Mouse (Mus musculus) heart, postnatal 10 days (tissue): Measurements from ENCODE around the gene Sap30bp. TPM values are rescaled to one million over a fixed set of nuclear protein-coding genes. Genes with fewer than 3 reads are reported as not detected.

Experiments used
- DNase-seq, 2 experiments: peaks; one replicate each; pipeline ENCODE4 v3.0.0; 2021
- intact Hi-C: fragments of 180-260 bp; cut with DNase I; formaldehyde crosslinking; loops from one replicate; pipeline ENCODE4 v1.15.1; 2025
- total RNA-seq, 2 experiments: library from RNA; stranded (reverse); gene quantifications; 2 replicates each; pipeline ENCODE4 v1.2.3; 2021

Gene Sap30bp
- total RNA-seq, 2 experiments from 2014 or later, result 26.6 to 26.7 TPM

DNA sequence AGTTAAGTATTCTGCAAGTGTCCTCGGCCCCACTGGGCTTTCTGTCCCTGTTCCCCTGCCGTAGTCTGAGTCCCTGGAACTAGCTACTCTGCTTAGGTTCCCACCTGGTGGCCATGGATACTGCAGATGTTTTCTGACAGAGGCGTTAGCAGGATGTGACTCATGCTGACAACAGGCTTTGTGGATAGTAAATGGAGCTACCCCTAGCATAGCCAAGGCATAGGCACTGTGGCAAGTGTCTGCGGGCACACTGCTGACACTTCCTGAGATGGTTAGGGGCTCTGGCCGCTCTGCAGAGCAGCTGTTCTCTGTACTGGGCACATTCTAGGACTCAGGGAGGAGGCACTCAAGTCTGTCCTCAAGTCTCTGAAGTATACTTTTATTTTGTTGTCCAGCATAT lies 21.6 kb downstream of the Sap30bp start:
- intact Hi-C loops, result no loop called here
- DNase-seq, result no peak

DNA sequence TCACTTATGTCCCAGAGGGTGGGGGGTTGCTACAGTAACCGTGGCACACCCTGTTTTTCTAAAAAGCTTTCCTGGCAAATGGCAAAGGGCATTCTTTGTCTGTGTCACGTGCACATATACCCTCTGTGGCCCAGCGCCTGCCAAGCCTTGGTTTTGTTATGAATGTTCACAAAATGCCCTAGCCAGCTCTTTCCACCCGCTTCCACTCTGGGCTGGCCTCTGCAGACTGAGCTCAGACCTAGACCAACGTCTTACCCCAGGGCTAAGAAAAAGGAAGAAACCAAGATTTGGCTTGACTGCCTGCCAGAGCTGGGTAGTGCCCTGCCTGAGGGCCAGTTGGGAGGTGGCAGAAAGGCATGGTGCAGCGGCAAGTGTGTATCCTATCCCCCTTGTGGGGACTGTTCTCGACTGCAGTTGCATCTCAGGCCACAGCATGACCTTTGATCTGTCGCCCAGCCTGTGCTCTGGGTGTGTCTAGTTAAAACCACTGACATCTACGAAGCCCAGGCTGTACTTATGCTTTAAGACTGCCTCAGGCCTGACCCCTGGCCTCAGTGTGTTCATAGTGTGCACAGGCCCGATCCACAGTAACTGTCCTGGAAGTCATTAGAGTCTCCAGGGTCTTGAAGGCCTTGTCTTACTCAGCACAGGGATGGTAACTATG lies 22.2 kb downstream of the Sap30bp start:
- intact Hi-C loops, result no loop called here
- DNase-seq, result no peak

DNA sequence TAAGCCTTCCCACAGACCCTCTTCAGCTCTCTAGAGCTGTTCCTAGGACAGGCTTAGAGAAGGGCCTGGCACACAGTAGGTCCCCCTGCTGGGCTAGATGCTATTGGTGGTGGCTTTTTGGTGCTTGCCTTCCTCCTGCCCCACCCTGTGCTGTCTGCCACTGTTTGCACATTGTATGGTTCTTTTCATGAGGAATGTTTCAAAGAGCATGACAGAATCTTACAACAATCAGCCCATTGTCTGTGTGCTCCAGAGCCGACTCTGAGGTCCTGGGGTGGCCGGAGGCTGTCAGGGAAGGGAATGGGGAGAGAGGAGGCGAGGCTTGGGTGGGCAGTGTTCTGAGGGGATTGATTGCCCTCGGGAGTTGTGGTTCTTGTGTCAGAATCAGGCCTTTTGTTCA lies 23.4 kb downstream of the Sap30bp start:
- intact Hi-C loops, result no loop called here
- no peak for DNase-seq

DNA sequence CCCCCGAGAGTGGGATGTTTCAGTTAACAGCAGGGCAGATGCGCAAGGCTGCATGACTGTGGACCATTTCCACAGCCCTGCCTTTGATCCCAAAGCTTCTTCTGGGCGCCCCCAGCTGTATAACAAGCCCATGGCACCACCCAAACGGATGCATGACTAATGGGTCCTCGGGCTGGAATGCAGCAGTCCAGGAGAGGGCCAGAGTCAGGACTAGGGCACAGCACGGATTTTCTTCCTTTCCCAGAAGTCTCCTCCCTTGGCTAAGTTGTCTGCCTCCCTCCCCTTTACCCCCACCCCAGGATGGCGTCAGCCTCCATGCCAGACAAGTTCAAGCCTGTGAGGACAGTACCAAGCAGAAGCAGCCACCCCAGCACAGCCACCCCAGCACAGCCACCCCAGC lies 24.9 kb downstream of the Sap30bp start:
- no peak for DNase-seq
- intact Hi-C loops, result no loop called here

DNA sequence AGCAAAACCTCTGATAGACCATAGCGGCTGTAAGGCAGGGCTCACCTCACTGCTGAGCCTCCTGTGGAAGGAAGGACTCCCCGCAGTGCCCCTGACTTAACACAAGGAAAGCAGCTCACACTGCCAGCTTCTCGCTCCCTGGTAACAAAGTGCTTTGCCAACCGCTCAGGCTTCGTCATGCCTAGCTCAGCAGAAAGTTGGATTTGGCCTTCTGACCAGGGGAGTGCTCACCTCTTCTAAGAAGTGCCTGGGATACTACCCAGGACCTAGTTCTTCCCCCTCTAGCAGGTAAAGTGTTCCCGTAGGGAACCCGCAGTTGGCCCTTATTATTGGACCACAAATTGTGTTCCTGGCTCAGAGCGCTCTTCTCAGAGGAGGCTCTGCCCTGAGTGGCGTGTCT lies 25.9 kb downstream of the Sap30bp start:
- intact Hi-C loops, result no loop called here
- DNase-seq, result no peak

DNA sequence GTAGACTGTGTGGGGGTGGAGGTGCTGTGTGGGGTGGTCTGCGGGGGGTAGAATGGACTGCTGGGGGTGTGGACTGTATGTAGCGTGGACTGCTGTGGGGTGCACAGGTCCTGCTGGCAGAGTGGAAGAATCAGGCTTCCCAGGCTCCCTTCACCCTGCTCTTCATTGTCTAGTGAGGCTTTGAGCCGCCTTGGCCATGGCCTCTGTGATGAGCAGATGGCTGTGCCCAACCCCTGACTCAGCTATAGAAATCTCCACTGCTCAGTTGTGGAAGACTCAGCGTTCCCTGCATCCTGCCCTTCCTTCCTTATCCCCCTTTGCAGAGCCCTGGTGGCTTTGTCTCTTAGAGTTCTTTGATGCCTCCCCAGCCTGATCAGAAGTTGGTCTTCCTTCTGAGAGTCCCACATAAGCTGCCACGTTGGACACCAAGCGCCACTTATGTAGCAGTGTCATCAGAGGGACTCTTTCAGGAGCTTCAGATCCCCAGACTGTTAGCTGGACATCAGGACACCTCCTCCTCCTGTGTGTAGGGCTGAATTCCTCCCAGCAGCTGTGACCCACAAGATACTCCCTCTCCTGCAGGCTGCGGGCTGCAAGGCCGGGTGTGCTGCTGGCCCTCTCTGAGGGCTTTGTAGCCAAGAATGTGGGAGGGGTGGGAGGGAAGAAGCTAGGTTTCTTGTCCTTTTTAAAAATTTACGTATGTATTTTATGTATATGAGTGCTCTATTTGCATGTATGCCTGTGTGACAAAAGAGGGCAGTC lies 29.8 kb downstream of the Sap30bp start:
- intact Hi-C loops, result no loop called here

DNA sequence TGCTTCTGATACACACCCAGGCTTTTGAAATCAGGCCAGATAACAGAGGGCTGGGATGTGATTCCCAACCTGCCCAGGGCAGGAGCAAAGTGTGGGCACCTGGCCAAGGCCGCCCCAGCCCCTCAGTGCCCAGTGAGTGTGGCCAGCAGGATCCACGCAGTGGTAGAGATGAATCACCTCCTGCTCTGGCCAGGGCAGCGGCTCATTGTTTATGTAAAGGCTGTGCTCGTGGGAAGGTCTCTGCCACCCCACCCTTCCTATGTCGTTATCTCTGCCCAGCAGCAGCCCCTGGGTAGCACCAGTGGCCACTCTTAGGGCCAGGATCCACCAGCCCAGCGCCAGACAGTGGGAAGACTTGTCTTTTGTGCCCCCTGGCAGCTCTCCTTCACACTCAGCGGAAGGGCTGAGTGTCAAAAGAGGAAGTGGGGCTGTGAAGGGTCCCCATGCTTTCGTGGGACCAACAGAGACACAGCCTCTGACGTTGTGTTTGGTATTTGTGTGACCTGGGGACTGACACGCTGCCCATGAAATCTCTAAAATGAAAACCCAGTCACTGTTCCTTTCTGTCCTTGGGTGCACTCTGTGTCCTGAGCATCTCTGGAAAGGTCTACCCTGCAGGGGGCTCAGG lies 32.0 kb downstream of the Sap30bp start:
- intact Hi-C loops, result no loop called here
- peak in 1 of 2 experiments; percentile 45 for DNase-seq

More for the DNA sequence above, 29.8 kb downstream of the Sap30bp start:
- DNase-seq, result no peak

DNA sequence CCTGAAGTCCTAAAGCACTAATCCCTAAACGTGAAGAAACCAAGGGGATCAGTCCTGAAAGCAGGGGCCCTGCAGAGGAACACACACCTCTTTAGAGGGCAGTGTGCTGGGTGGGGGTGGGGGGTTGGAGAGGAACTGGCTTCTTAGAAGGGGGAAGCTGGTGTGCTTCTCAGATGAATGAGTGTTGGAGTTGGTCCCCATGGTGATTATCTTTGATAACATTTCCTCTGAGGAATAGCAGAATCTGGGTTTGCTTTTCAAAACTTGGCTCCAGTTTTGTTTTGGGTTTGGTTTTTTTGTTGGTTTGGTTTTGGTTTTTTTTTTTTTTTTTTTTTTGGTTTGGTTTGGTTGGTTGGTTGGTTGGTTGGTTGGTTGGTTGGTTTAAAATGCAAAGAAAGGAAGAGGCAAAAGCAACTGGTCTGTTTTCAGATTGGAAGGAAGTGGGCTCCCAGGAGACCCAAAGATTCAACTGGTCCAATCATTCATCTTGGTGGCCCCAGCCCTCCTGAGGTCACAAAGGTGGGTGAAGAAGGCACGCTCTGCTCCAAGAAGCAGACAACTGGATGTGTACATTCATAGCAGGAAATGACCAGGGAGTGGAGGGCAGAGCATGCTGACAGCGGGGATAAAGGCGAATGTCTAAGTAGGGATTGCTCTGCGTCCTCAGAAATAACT lies 35.8 kb downstream of the Sap30bp start:
- DNase-seq, result no peak
- intact Hi-C loops, result no loop called here

DNA sequence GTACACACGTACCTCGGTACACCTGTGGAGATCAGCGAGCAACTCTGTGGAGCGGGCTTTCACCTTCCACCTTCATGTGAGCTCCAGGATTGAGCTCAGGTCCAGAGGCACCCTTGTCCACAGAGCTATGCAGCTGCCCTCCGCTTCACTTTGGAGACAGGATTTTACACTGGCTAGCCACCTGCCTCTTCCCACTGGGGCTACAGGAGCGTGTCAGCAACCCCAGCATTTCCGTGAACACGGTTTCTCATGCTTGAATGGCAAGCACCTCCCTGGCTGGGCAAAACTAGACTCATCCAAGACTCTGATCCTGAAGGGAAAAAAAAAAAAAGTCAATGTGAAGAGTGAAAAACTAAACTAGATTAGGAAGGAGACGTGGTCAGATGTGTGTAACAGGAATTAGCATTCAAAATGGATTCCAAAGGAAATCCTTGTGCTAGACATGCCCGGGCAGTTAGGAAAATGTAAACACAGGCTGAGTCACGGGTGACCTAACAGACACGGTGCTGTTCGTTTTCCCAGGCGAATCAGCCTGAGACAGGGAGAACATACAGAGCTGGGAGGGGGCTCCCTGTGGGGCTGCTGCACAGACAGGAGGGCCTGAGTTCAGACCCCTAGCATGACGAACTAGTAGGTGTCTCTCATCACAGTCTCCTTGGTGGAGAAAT lies 37.1 kb downstream of the Sap30bp start:
- intact Hi-C loops, result no loop called here
- no peak for DNase-seq

DNA sequence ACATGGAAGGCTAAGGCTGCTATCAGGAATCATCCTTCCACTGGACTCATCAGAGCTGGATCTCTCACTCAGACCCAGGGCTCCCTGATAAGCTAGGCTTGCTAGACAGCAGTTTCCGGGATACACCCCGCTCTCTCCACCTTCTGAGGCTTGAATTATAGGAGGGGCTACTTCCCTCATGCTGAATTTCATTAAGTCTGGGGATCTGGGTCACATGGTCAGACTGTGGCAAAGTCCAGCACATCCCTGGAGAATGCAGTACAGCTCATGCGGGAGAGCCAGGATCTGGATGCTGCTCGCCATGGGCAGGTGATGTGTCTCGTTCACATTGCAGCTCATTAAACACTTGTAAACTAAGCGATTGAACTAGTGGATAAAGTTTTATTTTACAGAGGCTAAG lies 37.9 kb downstream of the Sap30bp start:
- intact Hi-C loops, result no loop called here
- DNase-seq, result no peak

DNA sequence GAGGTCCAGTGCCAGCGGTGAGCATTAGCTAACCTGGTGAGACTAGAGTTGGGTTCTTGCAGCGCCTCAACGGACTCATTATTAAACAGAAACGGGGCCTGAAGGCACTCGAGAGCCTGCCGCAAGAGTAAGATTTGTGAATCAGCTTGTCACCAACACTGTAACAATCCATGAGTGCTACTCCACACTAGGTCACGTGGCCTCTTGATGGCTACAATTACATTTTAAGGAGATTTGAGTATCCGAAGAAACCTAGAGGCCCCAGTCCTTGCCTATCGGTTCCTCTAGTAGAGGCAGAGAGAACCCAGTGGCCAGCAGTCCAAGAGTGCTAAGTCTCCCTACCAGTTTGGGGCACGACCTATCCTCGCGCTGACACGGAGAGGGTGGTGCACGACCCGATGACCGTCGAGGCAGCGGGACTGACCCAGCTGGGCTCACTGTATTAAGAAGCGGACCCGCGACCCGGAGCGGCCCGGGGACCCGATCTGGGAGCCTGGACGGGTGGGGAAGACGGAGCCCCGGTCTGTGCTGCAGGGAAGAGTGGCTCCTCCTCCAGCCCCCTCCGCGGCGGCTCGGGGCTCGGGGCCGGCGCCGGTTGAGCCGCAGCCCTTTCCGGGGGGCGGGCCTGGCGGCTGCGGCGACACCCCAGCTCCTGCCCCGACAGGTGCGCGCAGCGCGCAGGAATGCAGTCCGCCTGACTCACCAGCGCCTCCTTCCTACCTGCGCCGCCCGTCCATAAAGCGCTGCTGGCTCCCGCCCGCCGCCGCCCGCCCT lies 41.4 kb downstream of the Sap30bp start, which contains the start of gene Itgb4:
Gene Itgb4, plus strand, starts transcription at position 401 of the 774 bp plus-strand sequence.
- peak in 1 of 2 experiments; percentile 32 for DNase-seq
- intact Hi-C loops, result no loop called here

DNA sequence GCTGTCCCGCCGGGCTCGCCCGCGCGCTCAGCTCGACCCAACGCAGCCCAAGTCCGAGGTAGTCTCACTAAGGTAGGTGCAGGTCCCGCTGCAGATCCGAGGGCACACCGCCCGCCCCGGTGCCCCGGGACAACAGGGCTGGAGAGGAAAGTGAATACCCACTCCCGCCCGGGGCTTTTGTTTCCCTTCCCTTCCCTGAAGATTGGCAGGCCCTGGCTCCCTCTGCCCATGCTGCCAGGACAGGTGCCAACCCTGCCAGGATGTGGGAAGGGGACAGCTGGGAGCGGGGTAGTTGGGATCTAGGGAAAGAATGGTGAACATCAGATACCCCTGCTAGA lies 42.0 kb downstream of the Sap30bp start:
- intact Hi-C loops, result no loop called here
- no peak for DNase-seq

DNA sequence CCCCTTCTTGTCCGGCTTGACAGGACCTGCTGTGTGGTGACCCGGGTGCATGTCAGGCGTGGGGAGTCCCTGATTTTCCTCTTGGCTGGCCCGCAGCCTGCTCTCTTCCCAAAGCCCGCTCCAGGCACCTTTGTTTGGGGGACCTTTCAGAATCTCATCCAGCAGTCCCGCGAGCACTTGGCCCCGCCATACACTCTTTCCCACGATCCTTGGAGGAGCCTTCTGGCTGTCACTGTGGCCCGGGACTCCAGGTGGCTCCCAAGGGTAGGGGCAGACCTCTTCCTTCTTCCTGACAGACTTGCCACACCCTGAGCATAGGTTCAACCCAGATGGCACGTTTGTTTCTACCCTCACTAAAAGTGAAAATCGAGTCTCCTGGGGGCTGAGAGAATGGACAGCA lies 42.5 kb downstream of the Sap30bp start:
- DNase-seq, result no peak
- intact Hi-C loops, result no loop called here

DNA sequence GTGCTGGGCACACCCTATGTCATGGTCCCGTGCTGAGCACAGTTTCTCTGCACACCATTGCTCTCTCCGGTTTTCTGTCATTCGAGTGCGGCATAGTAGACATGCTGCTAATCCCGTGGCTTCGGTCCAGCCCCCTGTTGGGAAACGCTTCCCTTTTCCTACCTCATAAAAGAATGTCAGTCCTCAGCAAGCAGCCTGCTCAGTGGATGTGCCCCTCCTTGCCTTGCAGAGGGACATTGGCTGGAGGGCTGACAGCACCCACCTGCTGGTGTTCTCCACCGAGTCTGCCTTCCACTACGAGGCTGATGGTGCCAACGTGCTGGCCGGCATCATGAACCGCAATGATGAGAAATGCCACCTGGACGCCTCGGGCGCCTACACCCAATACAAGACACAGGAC lies 49.4 kb downstream of the Sap30bp start:
- no peak for DNase-seq
- intact Hi-C loops, result no loop called here

DNA sequence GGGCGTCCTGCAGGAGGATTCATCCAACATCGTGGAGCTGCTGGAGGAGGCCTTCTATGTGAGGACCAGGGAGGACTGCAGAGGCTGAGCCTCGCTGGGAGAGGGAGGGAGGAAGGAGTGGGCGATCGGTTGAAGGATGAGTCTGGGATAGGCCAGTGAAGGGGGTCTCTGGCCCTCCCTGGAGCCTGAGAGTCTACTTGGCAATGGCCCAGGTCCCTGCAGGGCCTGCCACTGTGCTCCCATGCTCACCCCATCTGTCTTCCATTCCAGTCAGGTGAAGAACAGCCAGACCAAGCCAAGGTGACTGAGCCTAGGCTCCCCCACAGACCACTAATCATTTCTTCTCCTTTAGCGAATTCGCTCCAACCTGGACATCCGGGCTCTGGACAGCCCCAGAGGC lies 50.2 kb downstream of the Sap30bp start:
- intact Hi-C loops, result no loop called here
- DNase-seq, result no peak

DNA sequence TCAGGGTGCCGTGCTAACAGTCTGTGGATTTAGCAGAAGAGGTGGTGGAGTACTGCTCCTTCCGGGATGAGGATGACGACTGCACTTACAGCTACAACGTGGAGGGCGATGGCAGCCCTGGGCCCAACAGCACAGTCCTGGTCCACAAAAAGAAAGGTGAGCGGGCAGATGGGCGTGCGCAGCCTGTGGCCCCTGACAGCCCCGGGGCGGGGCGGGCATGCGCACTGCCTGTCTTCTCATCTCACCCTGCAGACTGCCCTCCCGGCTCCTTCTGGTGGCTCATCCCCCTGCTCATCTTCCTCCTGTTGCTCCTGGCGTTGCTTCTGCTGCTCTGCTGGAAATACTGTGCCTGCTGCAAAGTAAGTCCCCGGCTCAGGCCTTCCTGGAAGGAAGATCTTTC lies 56.6 kb downstream of the Sap30bp start:
- intact Hi-C loops, result no loop called here
- DNase-seq, result no peak

DNA sequence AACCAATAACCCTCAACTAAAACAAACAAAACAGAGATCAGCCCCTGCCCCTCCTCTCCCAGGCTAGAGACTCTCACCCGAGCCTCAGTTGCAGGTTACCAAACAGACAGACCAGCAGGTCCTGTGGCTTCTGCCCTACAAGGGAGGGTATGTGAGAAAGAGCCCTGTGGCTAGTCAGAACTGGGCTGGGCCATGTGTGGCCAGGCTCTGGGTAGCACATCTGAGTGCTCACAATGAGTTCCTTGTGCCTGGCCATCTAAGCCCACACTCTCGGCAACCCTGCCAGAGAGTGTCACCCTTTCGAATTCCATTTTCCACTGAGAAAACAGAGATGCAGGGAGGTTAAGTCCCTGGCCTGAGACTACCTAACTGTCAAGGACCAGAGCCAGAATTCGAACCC lies 59.0 kb downstream of the Sap30bp start:
- intact Hi-C loops, result no loop called here
- no peak for DNase-seq

DNA sequence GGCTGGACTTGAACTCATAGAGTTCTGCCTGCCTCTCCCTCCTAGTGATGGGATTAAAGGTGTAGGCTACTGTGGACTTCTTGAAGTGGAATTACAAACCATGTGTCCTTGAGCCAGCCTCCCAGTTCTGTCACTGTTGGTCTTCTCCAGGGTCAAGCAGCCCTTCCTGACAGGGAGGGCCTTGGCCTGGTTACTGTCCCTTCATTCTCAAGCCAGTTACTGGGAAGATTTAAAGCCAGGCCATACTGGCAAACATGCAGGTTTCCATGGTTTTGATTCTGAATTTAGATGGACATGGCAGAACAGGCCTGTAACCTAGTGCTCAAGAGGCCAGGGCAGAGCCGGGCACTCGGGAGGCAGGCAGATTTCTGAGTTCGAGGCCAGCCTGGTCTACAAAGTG lies 62.2 kb downstream of the Sap30bp start:
- intact Hi-C loops, result no loop called here
- DNase-seq, result no peak

DNA sequence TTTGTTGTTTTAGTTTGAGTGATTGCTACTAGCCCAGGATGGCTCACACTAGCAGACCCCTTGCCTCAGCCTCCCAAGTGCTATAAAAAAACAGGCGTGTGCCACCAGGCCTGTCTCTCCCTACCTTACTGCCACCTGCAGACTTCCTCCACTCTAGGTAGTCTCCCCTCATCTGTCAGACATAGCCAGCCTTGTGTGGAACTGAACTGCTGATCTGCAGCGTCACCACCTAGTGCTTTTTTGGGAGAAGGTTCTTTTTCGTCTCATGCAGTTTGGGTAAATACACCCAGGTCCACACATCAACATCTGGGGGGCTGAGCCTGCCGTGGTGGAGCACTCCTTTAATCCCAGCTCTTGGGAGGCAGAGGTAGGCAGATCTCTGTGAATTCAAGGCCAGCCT lies 64.0 kb downstream of the Sap30bp start:
- no peak for DNase-seq
- intact Hi-C loops, result no loop called here

DNA sequence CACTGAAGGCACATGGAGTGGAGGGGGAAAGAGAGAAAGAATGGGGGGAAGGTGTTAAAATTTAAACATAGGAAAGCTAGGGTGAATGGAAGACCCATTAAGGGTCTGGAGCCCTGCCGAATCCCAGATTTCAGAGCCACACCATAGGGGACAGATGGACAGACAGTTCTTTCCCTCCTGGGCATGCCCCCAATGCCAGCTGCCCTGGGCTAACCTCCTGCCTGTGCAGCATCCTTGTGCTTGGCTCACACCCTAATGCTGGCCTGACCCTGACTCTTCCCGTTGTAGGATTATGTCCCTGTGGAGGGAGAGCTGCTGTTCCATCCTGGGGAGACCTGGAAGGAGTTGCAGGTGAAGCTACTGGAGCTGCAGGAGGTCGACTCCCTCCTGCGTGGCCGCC lies 64.6 kb downstream of the Sap30bp start:
- no peak for DNase-seq
- intact Hi-C loops, result no loop called here
